Mouse (Mus musculus) cerebellum, postnatal 14 days (tissue): ENCODE measurements around the gene Fnip2.

Source experiments
- DNase-seq, 2 experiments: peaks; one replicate each; pipeline ENCODE4 v3.0.0; 2021; ENCODE audit warnings: mixed read lengths in 2 of 2

Fnip2 gene

GRCm38 (mm10) chr3:79410629-79410995, 157.0 kb downstream of the Fnip2 start:
- no peak for DNase-seq

GRCm38 (mm10) chr3:79409927-79410628, 157.5 kb downstream of the Fnip2 start:
- DNase-seq, result no peak

GRCm38 (mm10) chr3:79408546-79408945, 159.1 kb downstream of the Fnip2 start:
- DNase-seq, result no peak
